Mouse (Mus musculus) heart, adult 11 months (tissue): ENCODE results near the gene Lrp1.

Experiments
- DNase-seq: peaks from one replicate; pipeline ENCODE4 v3.0.0; 2022

The Lrp1 gene

GRCm38 (mm10) chr10:127496156-127496555, 124.8 kb downstream of the Lrp1 start:
- DNase-seq = no peak

- DNase-seq = no peak
Observed at GRCm38 (mm10) chr10:127492118-127492517, 128.8 kb downstream of the Lrp1 start.

GRCm38 (mm10) chr10:127491128-127491512, 129.8 kb downstream of the Lrp1 start:
- no peak for DNase-seq

- no peak for DNase-seq
Observed at GRCm38 (mm10) chr10:127490160-127491127, 130.5 kb downstream of the Lrp1 start.

- no peak for DNase-seq
Observed at GRCm38 (mm10) chr10:127488856-127489255, 132.1 kb downstream of the Lrp1 start.
